Mouse (Mus musculus) ZHBTc4 (cell line): Measurements from ENCODE around the gene Sirt4.
A peak's percentile ranks its signal among the peaks of the same experiment; 100 is the strongest.
"Not testable (repeated sequence)": the region's sequence is repeated elsewhere in the genome, so short reads cannot be mapped to it uniquely, and the experiment has no call there.

Experiments used
- DNase-seq: peaks from one replicate; pipeline ENCODE4 v3.0.0-alpha.2; 2011; ENCODE audit warnings: low read depth, low spot score

Sirt4 gene

DNA sequence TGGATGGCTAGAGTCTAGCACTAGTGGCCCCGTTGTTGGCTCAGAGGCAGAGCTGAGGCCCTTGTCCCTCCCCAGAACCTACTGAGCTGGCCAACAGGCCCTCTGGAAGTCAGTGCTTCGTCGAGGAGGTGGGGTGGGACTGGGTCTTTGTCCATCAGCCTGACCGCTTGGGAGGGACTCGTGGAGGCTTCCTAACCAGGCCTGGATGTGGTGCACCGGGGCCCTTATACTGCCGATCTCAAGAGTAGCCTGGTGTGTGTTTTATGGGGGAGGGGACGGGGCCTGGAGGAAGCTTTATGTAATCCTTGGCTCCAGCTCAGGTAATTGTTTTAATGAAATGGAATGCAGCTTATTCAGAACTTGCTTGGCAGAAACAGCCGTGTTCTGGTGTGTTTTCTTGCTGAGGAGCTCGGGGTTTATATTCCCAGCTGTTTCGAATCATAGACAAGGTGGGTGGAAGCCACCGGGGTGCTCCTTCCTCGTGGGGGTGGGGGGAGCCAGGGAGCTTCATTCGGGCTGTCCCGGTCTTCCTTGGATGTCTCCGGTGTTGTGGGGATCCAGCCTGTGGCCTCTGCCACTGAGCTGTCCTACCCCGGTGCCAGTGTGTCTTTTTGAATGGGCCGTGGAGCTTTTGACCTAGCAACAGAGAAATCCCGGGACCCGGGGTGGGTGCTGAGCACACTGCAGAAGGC is 30.5 kb upstream of the Sirt4 start:
- DNase-seq: no peak

DNA sequence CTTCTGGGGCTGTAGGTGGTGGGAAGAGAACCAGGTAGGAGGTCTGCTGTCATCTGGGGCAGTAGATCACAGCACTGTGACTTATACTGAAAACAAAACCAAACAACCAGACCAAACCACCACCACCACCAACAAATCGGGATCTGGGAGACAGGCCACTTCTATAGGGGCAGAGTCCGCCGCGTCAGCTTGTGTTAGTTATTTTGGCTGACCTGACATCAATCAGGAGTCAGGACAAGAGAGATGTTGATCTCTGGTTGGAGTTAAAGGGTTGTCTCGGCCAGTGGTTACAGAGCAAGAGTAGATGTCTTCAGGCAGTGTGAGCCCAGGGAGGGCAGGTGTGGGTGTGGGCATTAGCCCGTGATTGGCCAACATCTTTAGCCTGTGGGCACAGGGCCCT is 29.8 kb upstream of the Sirt4 start:
- no peak for DNase-seq

DNA sequence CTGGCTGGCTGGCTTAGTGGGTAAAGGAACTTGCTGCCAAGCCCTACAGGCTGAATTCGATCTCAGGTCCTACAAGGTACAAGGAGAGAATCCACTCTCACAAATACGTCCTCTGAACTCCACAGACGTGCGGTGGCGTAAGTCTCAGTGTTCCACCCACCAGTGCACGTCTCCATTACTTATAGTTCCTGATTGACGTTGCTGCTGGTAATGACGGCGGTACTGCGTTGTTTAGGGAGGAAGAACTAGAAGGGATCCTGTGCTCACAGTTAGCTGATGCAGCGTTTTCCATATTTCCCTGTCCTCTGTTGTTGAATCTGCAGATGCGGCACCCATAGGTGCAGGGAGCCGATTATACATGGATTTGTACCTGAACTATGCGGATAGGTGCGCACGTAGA is 29.2 kb upstream of the Sirt4 start:
- no peak for DNase-seq

DNA sequence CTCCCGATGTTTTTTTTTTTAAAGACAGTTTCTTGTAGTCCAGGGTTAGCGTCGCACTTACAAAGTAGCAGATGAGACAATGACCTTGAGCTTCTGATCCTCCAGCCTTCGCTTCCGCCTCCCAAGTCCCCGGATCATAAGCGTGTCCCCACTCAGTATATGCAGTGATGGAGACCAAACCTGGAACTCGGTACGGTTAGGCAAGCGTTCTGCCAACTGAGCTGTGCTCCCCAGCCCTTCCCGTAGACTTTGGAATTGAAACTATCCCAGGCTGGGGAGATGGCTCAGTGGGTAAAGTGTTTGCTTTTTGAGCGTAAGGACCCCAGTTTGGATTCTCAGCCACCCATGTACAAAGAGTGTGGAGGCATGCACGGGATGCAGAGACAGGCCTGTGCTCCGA is 28.7 kb upstream of the Sirt4 start:
- no peak for DNase-seq

DNA sequence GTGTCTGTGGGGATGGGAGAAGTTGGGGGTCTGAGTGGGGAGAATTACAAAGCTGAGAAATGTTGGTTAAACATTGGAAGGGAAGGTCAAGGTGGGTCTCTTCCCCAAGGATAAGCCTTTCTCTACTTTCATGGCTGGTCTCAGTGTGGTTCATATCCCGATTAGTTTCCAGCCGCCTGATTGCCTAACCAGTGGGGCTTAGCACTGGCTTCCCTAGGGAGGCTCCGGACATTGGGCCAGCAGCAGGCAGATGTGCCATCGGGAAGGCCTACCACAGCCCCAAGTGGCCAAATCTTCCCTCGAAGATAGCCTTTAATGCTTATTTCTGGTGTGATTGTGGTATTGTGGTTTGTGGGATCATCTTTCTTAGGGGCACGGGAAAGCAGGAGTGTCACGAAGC is 27.9 kb upstream of the Sirt4 start:
- DNase-seq: no peak

DNA sequence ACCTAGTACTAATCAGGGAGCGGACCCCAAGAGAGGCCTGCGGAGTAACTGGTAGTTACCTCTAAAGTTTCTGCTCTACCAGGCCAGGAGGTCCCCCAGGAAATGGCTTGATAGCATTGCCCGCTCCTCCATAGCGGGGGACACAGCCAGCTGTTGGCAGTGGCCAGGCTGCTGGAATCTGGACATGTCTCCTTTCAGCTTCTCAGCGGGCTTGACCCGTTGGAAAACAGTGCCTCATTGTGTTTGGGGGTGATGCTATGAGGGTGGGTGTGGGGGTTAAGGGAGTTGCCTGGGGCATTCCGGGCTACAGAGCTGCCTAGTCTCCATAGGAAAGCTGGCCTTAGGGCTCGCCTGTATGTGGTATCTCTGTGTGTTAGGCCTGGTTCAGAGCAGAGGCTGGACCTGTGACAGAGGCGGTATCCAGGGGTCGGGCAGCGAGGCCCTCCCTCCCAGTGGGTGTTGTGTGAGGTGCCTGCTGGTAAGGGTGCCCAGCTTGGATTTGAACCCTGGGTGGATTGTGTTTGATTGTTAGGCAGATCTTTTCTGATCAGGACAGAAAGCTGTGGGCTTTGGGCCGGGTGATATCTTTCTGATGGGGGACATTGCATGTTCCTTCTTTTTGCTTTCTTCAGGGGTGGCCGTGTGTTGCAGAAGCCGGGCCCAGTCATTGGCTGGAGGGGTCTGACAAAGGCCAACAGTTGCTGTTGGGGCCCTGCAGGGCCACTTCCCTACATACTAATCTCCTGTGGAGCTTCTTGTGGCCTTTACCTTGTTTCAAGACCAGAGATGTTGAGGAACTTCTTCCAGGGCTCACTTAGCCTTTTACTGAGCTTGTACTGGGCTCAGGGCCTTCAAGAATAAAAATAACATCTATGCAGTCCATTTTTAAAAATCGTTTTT is 25.5 kb upstream of the Sirt4 start:
- DNase-seq: no peak

DNA sequence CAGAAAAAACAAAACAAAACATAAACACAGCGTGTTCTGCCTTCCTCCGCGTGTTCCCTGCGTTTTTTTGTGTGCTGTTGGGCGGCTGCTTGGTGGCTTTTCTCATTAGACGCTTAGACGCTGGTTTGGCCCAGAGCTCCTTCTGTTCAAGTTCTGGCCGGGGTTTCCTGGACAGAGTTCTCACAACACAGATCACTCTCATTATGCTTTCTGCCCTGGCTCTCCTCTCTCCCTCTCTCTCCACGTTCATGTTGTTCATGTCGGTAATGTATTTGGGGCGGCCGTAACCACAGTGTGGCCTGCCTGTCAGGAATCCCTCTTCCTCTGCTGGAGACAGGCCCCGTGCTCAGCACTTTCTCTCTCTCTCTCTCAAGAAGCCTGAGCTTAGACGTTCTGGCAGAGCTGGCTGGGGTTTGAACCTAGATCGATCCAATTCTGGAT is 24.8 kb upstream of the Sirt4 start:
- no peak for DNase-seq

DNA sequence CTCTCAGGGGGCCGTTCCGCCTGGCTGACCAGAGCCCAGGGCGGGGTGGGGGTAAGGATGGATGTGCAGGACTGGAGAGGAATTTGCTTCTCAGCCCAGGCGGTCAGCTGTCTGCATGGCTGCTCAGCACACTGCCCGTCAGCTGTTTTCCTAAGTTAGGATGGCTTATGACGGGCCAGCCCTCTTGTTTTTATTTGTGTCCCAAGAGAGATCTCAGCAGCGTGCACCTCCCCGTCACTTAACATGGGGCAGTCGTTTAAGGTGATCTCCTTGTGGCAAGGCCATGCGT is 24.3 kb upstream of the Sirt4 start:
- no peak for DNase-seq

DNA sequence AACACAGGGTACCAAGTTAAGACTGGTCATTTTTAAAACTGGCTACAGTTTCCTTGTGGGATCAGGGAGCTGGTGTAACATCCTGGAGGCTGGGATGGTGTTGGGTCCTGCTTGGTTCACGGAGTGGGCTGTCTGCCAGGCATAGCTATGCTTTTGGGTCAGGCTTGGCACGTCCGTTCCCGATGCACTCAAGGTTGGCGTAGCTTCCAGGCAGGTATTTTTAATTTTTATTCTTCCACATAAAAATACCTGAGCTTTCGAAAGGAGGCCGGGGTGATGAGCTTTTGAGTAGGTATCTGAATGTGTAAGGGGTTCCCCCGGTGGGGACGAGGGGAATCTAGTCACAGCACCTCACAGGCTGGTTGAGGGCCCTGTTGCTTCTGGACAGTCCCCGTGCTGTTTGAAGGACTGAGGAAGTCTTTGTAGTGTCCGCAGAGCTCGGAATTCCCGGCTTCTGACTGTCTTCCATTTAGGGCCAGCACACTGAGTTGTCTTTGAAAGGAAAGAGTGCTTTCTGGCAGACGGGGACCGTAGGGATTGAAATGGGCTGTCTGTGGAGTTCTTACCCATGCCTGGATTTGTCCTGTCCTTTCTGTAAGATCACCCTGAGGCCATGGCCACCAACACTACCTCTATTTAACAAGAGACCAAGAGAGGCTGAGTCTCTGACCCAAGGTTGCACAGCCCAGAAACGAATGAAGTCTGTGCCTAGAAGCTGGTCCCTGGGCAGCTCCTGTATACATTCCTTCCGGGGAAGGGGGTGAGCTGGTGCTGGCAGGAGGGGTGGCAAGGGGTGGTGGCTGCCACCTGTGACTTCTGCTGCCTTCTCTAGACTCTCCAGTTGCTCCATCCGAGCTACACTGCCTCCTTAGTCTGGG is 23.7 kb upstream of the Sirt4 start:
- DNase-seq: no peak

DNA sequence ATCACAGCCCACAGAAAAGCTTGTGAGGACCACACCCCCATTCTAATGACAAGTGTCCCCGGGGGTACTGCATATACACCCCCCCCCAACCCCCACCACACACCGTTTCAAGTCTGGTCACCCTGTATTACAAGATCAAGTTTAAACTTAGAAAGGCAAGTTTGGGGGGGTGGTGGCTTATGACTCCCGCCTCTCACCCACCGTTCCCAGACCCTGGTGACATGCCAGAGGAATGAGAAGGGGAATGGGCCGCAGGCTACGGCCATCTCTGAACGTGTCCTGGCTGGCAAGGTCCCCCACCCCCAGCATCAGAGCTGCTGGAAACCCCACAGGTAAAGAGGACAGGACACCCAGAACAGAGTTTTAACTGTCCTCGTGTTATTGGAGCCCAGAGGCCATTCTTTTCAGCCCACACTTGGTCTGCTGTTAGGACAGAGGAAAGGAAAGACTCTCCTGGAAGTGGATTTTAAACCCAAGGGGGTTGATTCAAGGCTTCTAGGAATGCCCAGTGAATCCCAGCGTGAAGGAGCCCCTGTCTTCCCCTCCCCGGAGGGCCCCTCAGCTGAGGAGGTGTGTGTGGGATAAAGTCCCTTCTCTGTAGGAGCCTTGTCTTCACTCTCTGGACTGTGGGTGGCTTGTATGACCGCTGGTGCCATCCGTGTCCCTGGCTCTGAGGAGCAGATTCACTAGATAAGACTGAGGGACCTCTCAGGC is 22.9 kb upstream of the Sirt4 start:
- no peak for DNase-seq

DNA sequence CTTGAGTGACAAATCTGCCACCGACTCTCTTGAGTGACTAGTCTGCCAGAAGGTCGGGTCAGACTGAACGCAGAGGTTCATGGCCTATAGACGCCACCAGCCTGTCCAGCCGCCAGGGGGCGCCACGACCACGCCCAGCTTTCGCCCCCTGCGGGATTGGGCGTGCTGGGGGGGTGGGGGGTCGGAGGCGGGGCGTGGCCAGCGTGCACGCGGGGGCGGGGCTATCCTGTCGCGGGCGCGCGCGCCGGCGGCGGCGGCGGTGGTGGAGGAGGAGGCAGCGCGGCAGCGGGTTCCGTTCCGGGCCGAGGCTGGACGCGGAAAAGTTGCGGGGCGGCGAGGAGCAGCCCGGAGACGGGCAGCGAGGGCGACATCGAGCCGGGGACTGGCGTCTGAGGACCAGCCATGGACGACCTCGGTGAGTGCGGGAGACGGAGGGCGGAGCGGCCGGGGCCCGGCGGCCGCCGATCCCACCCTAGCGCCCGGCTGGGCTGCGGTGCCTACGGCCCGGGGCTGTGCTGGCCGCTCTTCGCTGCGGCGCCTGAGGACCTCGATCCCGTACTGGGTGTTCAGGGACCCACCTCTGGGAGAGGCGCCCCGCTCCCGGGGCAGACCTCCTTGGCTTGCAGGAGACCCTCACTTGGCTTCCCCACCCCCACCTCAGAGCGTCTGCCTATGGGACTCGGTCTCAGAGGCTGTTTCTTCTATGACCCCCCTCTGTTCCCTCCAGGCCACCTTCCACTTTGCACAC is 22.1 kb upstream of the Sirt4 start, which contains the start of gene Pxn:
TSS of gene Pxn (plus strand) at position 223 of the 748 bp plus-strand sequence.
- peak; percentile 95 for DNase-seq

DNA sequence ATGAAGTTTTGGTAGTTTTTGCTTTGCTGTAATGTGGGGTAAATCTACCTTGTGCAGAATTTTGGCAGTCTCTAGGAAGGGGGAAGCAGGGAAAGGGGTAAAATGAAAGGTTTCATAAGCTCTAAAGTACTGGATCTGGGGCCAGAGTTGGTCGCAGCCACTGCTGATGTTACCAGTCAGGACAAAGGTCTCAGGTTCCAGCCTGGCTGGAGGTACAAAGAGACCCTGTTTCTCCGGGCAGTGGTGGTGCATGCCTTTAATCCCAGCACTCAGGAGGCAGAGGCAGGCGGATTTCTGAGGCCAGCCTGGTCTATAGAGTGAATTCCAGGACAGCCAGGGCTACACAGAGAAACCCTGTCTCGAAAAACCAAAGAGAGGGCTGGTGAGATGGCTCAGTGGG is 21.1 kb upstream of the Sirt4 start:
- not testable (repeated sequence) for DNase-seq

DNA sequence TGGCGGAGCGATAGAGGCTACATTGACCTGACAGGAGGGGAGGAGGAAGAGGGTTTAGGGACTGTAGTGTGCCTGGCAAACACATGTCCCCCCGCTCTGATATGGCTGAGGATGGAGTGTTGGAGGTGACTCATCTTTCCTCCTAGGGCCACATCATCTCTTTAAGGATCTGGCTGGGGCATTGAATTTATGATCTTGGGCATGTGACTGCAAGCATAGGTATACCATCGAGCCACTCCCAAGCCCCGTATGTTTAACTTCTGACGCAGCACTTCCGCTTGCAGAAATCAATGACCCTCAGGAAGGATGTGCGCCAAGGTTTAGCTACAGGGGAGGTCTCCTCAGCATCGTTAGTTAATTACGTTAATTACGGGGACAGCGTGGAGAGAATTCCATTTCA is 18.5 kb upstream of the Sirt4 start:
- no peak for DNase-seq

DNA sequence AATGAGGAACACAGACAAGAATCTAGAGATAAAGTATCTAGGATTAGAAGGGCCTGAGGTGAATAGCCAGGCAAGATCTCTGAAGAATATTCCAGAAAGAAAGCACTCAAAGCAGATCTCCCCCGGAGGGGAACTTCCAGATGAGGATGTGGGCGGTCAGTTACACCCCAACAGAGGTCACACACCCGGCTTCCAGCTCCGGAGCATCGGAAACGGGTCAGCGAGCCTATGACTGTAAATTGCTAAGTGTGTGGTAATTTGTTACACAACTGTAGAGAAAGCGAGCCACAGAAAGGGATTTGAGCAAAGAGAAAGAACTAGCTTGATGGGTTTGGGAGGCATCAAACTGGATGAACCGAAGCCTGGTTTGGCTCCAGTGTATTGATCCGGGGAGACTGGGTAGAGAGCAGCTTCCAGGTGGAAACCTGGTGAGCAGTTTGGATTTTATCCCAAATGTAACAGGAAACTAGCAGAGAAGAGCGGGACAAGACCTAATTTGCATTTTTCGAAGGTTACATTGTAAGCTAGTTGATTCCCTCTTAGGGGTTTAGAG is 15.9 kb upstream of the Sirt4 start:
- no peak for DNase-seq

DNA sequence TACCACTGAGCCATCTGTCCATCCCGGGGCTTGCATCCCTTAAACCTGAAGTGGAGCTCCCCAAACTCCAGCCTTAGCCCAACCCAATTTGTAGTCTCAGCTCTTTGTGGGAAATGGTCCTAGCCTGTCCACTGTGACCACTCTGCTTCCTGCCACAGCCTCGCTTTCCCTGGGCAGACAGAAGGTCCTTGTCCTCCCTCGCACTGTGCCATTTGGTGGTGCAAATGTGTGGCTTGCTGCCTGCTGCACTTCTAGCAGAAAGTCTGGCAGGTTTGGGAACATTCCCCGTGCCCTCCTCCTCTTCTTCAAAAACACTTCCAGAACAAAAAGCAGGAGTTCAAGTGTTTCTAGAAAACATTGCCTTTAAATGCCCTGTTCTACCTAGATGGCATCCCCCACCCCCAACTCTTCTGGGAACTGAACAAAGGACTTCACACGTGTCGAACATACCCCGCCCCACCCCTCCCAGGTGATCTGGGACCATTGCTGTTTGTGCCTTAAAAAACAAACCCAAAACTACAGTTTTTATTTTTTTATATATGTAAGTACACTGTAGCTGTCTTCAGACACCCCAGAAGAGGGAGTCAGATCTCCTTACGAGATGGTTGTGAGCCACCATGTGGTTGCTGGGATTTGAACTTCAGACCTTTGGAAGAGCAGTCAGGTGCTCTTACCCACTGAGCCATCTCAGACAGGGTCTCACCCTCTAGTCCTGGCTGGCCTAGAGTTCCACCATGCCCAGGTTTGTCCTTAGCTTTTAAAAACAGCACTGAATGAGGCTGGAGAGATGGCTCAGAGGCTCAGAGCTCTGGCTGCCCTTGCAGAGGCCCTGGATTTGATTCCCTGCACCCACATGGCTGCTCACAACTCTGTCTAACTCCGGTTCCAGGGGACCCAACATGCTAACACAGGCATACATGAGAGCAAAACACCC is 14.0 kb upstream of the Sirt4 start:
- DNase-seq: peak; percentile 78

DNA sequence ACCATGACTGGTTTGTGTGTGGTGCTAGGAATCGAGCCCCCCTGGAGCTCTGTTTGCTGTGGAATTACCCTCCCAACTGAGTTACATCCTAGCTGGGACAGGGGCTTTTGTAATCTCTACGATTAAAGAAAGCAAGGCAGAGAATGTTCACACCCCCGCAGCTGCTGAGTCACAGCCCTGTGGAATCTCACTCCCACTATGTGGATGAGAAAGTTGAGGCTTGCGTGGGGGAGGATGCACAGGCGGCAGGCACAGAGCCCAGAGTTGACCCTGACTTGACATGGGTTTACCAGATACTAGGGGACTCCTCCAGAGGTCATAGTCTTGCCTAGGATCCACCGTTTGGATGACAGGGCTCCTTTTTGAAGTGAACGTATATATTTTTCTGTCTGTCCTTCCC is 12.5 kb upstream of the Sirt4 start:
- peak; percentile 58 for DNase-seq

DNA sequence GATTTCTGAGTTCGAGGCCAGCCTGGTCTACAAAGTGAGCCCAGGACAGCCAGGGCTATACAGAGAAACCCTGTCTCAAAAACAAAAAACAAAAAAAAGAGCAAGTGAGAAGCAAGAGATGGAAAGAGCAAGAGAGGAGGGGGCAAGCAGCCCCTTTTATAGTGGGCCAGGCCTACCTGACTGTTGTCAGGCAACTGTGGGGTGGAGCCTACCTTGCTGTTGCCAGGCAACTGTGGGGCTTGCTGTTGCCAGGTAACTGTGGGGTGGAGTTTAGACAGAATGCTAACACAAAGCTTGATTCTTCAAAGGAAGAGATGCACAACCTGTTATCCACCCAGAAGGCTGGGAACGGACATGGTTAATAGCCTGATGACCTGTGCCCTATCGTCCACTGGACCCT is 11.1 kb upstream of the Sirt4 start:
- DNase-seq: peak; percentile 70

DNA sequence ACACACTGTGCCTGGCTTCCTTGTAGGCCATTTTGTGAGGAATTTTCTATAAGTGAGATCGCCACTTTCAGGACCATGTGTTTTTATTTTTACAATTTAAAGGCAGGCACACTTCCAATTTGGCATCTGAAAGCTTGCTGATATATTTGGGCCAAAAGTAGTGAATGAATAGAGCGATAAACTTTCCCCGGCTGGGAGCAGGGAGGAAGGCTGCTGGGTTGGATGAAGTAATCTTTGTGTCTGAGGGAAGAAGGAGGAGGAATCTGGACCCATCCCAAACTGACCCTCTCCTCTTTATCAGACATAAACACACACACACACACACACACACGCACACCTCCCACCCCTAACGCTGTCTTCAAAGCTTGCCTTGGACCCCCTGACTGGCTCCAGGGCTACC is 8.9 kb upstream of the Sirt4 start:
- DNase-seq: no peak

DNA sequence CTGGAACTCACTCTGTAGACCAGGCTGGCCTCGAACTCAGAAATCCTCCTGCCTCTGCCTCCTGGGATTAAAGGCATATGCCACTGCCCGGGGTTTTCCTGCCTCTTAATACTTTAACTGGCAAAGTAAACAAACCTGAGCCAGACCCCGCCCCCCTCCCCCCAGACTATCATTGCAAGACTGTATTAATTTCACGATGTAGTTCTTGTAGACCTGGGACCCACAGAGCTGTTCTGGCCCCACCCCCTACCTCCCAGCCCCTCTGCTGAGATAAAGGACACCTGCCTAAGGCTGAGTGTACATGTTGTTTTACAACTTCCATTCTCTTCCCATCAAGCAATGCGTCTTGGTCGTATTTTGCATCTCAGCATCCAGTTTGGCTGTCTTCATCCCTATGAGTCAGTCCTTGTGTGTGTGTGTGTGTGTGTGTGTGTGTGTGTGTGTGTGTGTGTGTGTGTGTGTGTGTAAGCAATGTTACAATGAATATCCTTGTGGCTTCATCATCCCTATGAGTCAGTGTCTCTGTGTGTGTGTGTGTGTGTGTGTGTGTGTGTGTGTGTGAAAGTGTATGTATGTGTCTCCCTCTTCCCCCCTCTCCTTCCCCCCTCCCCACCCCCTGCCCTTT is 8.3 kb upstream of the Sirt4 start:
- DNase-seq: peak; percentile 66
